Mouse (Mus musculus) kidney, embryonic 16.5 days (tissue): ENCODE results near the gene Ints3. TPM values are rescaled to one million over a fixed set of nuclear protein-coding genes. Genes with fewer than 3 reads are reported as not detected.

Experiments used
- ATAC-seq: fragments of 200-750 bp; cut with Nextera tagmentation; 2 replicates; pipeline ENCODE4 v1.8.0; 2017; ENCODE audit warnings: moderate TSS enrichment; ENCODE audit not compliant: low FRiP score, low TSS enrichment
- H3K27ac ChIP-seq: fragments of 300-500 bp; sonication (generic); 2 replicates; pipeline ENCODE4 v1.5.1; 2014; ENCODE audit warnings: low read length
- H3K27me3 ChIP-seq: fragments of 300-500 bp; sonication (generic); 2 replicates; pipeline ENCODE4 v1.6.1; 2014; ENCODE audit warnings: low read length, control low read depth, mixed read lengths; ENCODE audit not compliant: insufficient read depth
- H3K36me3 ChIP-seq: fragments of 300-500 bp; sonication (generic); 2 replicates; pipeline ENCODE4 v1.6.1; 2014; ENCODE audit warnings: low read length, control low read depth, mixed read lengths; ENCODE audit not compliant: insufficient read depth
- H3K4me1 ChIP-seq: fragments of 300-500 bp; sonication (generic); 2 replicates; pipeline ENCODE4 v1.6.1; 2014; ENCODE audit warnings: low read length, control low read depth, mixed read lengths; ENCODE audit not compliant: insufficient read depth
- H3K4me2 ChIP-seq: fragments of 300-500 bp; sonication (generic); replicated peaks from 2 replicates; pipeline ENCODE4 v1.6.1; 2014; ENCODE audit warnings: low read depth, low read length
- H3K4me3 ChIP-seq: fragments of 300-500 bp; sonication (generic); 2 replicates; pipeline ENCODE4 v1.5.1; 2014; ENCODE audit warnings: mild to moderate bottlenecking, low read length
- H3K9ac ChIP-seq: fragments of 300-500 bp; sonication (generic); replicated peaks from 2 replicates; pipeline ENCODE4 v1.6.1; 2014; ENCODE audit warnings: low read length
- H3K9me3 ChIP-seq: fragments of 300-500 bp; sonication (generic); 2 replicates; pipeline ENCODE4 v1.6.1; 2016; ENCODE audit warnings: low read length, control low read depth
- WGBS: fragments of 180-500 bp; shearing (Covaris S2); extraction: QIAGEN DNeasy Blood & Tissue Kit; methylation state at CpG from one replicate; pipeline ENCODE4 v1.1.7; 2014; 5-methylcytosine and 5-hydroxymethylcytosine counted together
- polyA plus RNA-seq: library from polyadenylated mRNA; unstranded; fragments of >200 nt; fragmentation: Nextera tagmentation; extraction: Ambion mirVana; gene quantifications from 2 replicates; pipeline ENCODE4 v1.2.1, GENCODE M21; 2015

The Ints3 gene
- polyA plus RNA-seq, 1 experiment from 2014 or later = 32.7 TPM

DNA sequence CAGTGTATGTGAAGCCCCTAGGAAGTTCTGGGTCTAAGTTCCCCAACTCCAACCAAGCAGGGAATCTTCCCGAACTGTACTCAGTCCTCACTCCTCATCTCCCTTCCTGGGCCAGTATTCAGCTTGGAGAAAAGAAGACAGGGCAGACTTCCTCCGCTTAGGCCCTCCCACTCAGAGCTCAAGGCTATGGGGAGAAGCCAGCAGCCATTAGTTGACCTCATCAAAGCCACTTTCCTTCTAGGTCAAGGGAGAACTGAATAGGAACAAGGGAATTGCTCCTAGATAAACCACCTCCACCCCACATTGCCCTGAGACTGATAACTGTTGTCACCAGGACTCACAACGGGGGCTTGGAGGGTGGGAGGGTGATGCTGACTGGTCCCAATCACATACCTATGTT is 29.3 kb downstream of the Ints3 start:
- Histone ChIP-seq H3K4me3 (no peak overlapping the region), H3K9ac (no peak overlapping the region), H3K27me3 (no peaks in the 10 kb centered on the region), H3K4me1 (no peaks in the 10 kb centered on the region), H3K4me2 (no peak overlapping the region), H3K9me3 (no peaks in the 10 kb centered on the region), H3K36me3 (peaks cover 83% of the 10 kb centered on the region), H3K27ac (no peak overlapping the region)
- WGBS = 87% methylated on average over 3 of the region's 3 CpGs
- ATAC-seq = no peak

DNA sequence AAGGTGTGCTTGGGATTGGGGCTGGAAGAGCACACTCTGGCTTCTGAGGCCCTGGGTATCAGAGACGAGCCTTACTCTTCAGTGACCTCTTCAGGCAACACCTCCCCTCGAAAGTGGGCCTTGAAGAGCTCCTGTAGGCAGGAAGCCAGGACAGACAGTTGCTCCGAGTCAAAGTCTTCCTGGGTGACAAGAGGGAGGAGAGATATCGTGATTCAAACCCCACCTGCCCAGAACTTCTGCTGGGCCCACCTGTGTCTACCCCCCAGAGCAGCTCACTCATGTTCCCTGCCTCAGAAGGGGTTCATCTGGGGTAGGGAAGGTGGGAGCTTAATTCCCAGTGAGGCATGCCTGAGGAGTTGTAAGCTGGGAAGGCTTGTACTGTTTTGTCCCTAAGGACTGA is 32.4 kb downstream of the Ints3 start:
- Histone ChIP-seq H3K4me2 (no peak overlapping the region), H3K9me3 (no peaks in the 10 kb centered on the region), H3K4me1 (no peaks in the 10 kb centered on the region), H3K27ac (no peak overlapping the region), H3K9ac (no peak overlapping the region), H3K36me3 (peaks cover 72% of the 10 kb centered on the region), H3K27me3 (no peaks in the 10 kb centered on the region), H3K4me3 (no peak overlapping the region)
- 79% methylated on average over 4 of the region's 4 CpGs for WGBS
- ATAC-seq = no peak

DNA sequence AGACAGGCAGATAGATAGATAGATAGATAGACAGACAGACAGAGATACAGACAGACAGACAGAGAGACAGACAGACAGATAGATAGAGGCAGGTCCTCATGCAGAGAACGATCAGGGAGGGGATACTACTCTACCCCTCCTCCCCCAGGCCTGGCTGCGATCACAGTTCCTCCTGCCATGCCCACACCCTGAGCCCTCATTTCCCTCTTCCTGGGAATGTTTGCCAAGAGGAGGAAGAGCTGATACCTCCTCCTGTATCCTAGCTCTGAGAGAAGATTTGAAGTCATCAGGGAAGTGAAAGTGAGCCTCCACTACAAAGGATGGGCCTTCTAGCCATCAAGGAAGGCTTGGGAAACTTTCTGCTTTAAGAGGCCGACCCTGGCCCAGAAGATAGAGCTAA is 37.8 kb downstream of the Ints3 start:
- Histone ChIP-seq H3K9me3 (no peaks in the 10 kb centered on the region), H3K4me3 (no peak overlapping the region), H3K27me3 (no peaks in the 10 kb centered on the region), H3K4me2 (no peak overlapping the region), H3K4me1 (peaks cover 3% of the 10 kb centered on the region), H3K27ac (no peak overlapping the region), H3K9ac (no peak overlapping the region), H3K36me3 (peaks cover 75% of the 10 kb centered on the region)
- no peak for ATAC-seq
- WGBS = 75% methylated on average over 3 of the region's 3 CpGs

DNA sequence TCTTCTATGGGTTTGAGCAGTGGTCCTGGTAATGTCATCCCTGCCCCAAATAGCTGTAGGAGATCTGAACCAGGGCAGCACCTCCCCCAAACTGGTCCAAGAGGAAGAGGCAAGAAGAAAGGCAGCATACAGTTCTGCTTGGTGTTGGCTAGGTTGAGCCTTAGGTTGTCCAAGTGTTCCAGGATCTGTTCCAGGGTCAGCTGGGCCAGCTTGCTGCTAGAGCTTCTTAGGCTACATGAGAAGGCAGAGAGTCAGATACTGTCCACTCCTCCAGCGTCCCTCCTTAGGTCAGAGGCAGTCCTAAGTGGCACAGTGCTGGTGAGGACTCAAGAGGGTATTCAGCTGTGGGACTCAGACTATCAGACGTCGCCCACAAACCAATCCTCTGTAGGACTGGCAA is 40.8 kb downstream of the Ints3 start:
- no peak overlapping the region for H3K9ac ChIP-seq
- WGBS = 77% methylated on average over 3 of the region's 3 CpGs
- peaks cover 54% of the 10 kb centered on the region for H3K36me3 ChIP-seq
- H3K4me2 ChIP-seq = no peak overlapping the region
- H3K4me1 ChIP-seq = peaks cover 25% of the 10 kb centered on the region
- no peaks in the 10 kb centered on the region for H3K9me3 ChIP-seq
- H3K4me3 ChIP-seq = no peak overlapping the region
- no peaks in the 10 kb centered on the region for H3K27me3 ChIP-seq
- no peak for ATAC-seq
- no peak overlapping the region for H3K27ac ChIP-seq

DNA sequence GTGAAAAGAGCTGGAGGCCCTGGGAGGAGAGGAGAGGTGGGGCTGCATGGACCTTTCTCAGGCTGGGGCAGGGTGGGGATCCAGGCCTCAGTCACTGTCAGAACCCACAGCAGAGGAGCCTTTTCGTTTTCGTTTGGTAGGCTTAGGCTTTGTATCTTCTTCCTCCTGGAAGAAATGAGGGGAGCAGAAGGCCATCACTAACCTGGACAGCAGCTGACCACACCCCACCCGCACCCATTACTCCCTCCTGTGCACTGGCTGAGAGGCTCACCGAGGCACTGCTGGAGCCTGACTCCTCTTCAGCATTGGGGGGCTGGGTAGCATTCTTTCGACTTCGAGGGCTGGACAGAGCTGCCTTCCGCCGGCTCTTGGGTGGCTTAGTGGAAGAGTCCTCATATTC is 41.5 kb downstream of the Ints3 start:
- H3K36me3 ChIP-seq = peaks cover 54% of the 10 kb centered on the region
- ATAC-seq = no peak
- 88% methylated on average over 8 of the region's 8 CpGs for WGBS

DNA sequence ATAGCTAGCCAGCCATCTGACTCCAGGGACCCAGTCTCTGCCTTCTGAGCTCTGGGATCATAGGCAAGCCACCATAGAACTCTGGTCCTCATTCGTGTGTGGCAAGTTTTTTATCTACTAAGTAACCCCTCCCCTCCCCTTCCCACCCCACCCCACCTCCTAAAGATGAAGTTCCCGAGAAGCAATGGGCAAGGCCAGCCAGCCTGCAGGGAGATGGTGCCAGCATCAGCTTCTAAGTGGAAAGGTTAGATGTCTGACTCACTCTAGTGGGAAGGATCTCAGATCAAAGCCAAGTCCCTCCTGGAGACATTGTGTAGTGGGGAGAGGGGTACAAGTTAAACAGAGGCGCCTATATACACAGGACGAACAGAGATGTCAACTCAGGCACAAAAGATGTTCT is 42.4 kb downstream of the Ints3 start:
- no peaks in the 10 kb centered on the region for H3K9me3 ChIP-seq
- ATAC-seq = no peak
- no peak overlapping the region for H3K4me3 ChIP-seq
- no peaks in the 10 kb centered on the region for H3K27me3 ChIP-seq
- no peak overlapping the region for H3K4me2 ChIP-seq
- H3K36me3 ChIP-seq = peaks cover 56% of the 10 kb centered on the region
- H3K4me1 ChIP-seq = peaks cover 33% of the 10 kb centered on the region
- 66% methylated on average over 4 of the region's 4 CpGs for WGBS
- no peak overlapping the region for H3K27ac ChIP-seq
- no peak overlapping the region for H3K9ac ChIP-seq

More for the DNA sequence above, 41.5 kb downstream of the Ints3 start:
- H3K4me2 ChIP-seq = no peak overlapping the region
- no peak overlapping the region for H3K4me3 ChIP-seq
- no peaks in the 10 kb centered on the region for H3K9me3 ChIP-seq
- H3K27me3 ChIP-seq = no peaks in the 10 kb centered on the region
- H3K27ac ChIP-seq = no peak overlapping the region
- H3K9ac ChIP-seq = no peak overlapping the region
- H3K4me1 ChIP-seq = peaks cover 32% of the 10 kb centered on the region

DNA sequence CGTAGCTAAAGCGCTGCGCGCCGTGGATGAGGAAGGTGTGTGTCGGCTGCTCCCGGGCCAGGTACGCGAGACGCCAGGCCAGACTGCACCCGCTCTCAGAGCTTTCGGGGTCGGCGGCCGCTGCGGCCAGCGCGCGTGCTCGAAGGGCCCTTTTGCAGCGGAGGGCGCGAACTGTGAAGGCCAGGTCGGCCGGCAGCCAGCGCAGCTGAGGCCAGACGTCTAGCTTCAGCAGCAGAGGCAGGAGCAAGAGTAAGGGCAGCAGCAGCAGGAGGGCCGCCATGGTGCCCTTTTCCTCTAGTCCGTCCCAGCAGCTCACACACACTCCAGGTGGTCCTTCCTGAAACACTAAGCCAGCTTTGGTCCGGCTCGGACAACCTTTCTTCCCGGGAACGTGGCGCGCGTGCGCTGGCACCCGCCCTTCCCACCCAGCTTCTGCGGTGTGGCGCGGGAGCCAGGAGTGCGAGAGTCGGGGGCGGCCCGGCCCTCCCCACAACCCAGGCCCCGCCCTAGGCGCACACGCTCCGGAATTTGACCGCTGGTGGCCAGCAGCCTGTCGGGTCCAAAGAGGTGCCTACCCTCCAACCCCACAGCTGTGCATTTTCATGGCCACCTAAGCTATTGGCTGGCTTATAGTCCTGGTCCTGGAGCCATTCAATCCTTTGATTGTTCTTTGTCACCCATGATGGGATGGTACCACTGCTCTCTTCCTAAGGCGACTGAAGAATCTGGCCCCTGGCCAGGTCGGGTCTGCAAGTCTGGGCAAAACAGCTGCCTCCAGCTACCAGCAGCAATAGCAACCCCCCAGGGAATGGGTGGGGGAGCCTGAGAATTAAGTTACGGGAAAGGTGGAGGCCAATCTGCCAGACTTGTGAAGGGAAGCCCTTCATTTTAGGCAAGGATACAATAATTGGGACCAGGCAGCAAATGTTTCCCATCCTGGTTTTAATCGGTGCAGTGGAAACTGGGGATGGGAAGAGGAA is 43.6 kb downstream of the Ints3 start, which contains the start of gene Slc27a3:
Gene Slc27a3, minus strand, starts transcription at position 428 of the 980 bp plus-strand sequence.
- peaks cover 44% of the 10 kb centered on the region for H3K36me3 ChIP-seq
- ATAC-seq = peak; percentile 70
- H3K27ac ChIP-seq = peak within 1 kb of the TSS; percentile 88

DNA sequence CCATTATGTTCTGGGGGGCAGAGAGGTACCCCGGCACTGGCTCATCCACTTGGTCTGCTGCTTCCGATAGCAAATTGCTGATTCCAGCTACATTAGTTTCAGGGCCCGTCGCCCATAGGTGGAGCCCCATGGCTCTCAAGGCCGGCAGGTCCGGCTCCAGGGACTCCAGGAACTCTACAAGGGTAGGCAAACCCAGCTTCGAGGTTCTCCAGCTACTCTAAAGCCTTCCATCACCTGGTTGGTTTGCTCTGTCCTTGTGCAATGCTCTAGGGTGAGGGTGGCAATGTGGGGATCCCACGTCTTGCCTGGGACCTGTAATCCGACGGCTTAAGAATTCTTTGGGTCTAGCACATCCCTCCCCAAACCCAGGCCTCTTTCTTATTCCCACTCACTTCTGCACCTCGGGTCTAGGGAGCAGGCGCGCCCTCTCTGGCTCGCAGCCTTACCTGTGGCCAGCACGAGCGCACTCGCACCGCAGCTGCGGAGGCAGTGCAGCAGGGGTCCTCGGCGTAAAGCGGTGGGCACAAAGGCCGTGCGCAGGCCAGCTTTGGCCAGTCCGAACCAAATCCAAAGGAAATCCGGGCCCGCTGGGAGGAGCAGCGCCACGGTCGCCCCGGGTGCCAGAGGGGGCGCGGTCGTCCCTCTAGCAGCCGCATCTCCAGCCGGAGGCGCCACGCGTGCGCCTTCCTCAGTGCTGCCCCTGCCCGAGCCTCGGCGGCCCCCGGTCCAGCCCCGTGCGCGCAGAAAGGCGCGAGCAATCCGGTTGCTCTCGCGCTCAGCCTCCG is 44.5 kb downstream of the Ints3 start:
- no peaks in the 10 kb centered on the region for H3K27me3 ChIP-seq
- peak overlapping the region; percentile 88 for H3K27ac ChIP-seq
- peak; percentile 69 for ATAC-seq
- H3K4me2 ChIP-seq = peak overlapping the region; percentile 97
- H3K4me3 ChIP-seq = peak overlapping the region; percentile 71
- peaks cover 36% of the 10 kb centered on the region for H3K36me3 ChIP-seq
- H3K9ac ChIP-seq = peak overlapping the region; percentile 81
- 3% methylated on average over 53 of the region's 53 CpGs for WGBS
- no peaks in the 10 kb centered on the region for H3K9me3 ChIP-seq
- H3K4me1 ChIP-seq = peaks cover 40% of the 10 kb centered on the region

More for the DNA sequence above, 43.6 kb downstream of the Ints3 start, which contains the start of gene Slc27a3:
- H3K4me2 ChIP-seq = peak within 1 kb of the TSS; percentile 97
- no peaks in the 10 kb centered on the region for H3K9me3 ChIP-seq
- peaks cover 38% of the 10 kb centered on the region for H3K4me1 ChIP-seq
- H3K4me3 ChIP-seq = peak within 1 kb of the TSS; percentile 71
- peak within 1 kb of the TSS; percentile 81 for H3K9ac ChIP-seq
- under 1% methylated on average over 55 of the region's 55 CpGs for WGBS
- no peaks in the 10 kb centered on the region for H3K27me3 ChIP-seq

DNA sequence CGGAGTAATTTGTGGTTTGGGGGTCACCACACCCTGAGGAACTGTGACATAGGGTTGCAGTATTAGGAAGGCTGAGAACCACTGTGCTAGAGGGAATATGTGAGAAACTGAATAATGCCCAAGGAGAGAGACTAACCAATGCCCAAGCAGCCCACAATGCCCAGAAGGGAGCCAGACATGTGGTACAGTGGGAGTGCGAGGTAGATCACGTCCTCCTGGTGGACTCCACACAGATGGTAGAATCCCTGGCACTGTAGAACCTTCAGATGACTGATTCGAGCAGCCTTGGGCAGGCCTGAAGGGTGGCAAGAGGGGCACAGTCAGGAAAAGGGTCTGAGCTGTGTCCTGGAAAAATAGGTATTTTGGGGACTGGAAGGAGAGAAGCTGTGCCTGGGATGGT is 45.2 kb downstream of the Ints3 start:
- peaks cover 40% of the 10 kb centered on the region for H3K4me1 ChIP-seq
- H3K9me3 ChIP-seq = no peaks in the 10 kb centered on the region
- no peaks in the 10 kb centered on the region for H3K27me3 ChIP-seq
- H3K27ac ChIP-seq = no peak overlapping the region
- peak overlapping the region; percentile 81; the same call in 1 of the 2 replicates for H3K9ac ChIP-seq
- H3K4me2 ChIP-seq = peak overlapping the region; percentile 97
- H3K4me3 ChIP-seq = peak overlapping the region; percentile 71; the same call in 1 of the 2 replicates
- peaks cover 29% of the 10 kb centered on the region for H3K36me3 ChIP-seq
- 79% methylated on average over 4 of the region's 4 CpGs for WGBS
- ATAC-seq = no peak
